Mouse (Mus musculus) thymus, adult 2 months (tissue): ENCODE results near the gene Sap30bp. TPM values are rescaled to one million over a fixed set of nuclear protein-coding genes. Genes with fewer than 3 reads are reported as not detected.
A peak's percentile ranks its signal among the peaks of the same experiment; 100 is the strongest.

Experiments
- DNase-seq: peaks from one replicate; pipeline ENCODE4 v3.0.0; 2021
- H3K27ac ChIP-seq: fragments of 200-500 bp; 2 replicates; pipeline ENCODE4 v1.5.1; 2012; ENCODE audit warnings: low read length, control low read depth; ENCODE audit not compliant: control insufficient read depth, insufficient read depth
- H3K27me3 ChIP-seq: fragments of 200-500 bp; 2 replicates; pipeline ENCODE4 v1.6.1; 2012; ENCODE audit warnings: mild to moderate bottlenecking, low read length, moderate library complexity, mixed read lengths; ENCODE audit not compliant: control insufficient read depth, insufficient read depth
- H3K36me3 ChIP-seq: fragments of 200-500 bp; 2 replicates; pipeline ENCODE4 v1.6.1; 2012; ENCODE audit warnings: mild to moderate bottlenecking, low read length, moderate library complexity; ENCODE audit not compliant: control insufficient read depth, insufficient read depth
- H3K4me1 ChIP-seq: fragments of 200-500 bp; replicated peaks from 2 replicates; pipeline ENCODE4 v1.6.1; 2012; ENCODE audit warnings: low read length; ENCODE audit not compliant: control insufficient read depth, insufficient read depth
- H3K4me3 ChIP-seq: fragments of 200-500 bp; 2 replicates; pipeline ENCODE4 v1.5.1; 2012; ENCODE audit warnings: mild to moderate bottlenecking, low read length, control low read depth, moderate library complexity; ENCODE audit not compliant: control insufficient read depth, insufficient read depth
- CTCF ChIP-seq: fragments of 200-500 bp; IDR thresholded peaks from 2 replicates; pipeline ENCODE4 v1.5.1; 2012; ENCODE audit warnings: mild to moderate bottlenecking, control low read depth, low read length, moderate library complexity, borderline replicate concordance; ENCODE audit not compliant: control insufficient read depth, poor library complexity, insufficient read depth; ENCODE audit errors: extremely low read depth
- POLR2A ChIP-seq: fragments of 200-500 bp; IDR thresholded peaks from 2 replicates; pipeline ENCODE4 v1.6.1; 2012; ENCODE audit warnings: mild to moderate bottlenecking, low read length, control low read depth, moderate library complexity; ENCODE audit not compliant: control insufficient read depth, poor library complexity, insufficient read depth; ENCODE audit errors: extremely low read depth
- WGBS: fragments of 180-500 bp; shearing (Covaris S2); methylation state at CpG from one replicate; pipeline ENCODE4 v1.1.7; 2018; 5-methylcytosine and 5-hydroxymethylcytosine counted together
- polyA plus RNA-seq: library from polyadenylated mRNA; depleted of rRNA; stranded (reverse); fragments of >200 nt; gene quantifications from 2 replicates; pipeline ENCODE4 v1.2.3, GENCODE M21; 2012

Sap30bp gene
- polyA plus RNA-seq, 1 experiment: 43.4 TPM

- H3K4me1 ChIP-seq: peaks cover 91% of the 10 kb centered on the region
- H3K27ac ChIP-seq: peak overlapping the region; percentile 73
- peak; percentile 22 for DNase-seq
- no peak overlapping the region for H3K4me3 ChIP-seq
- H3K36me3 ChIP-seq: no peaks in the 10 kb centered on the region
- TF ChIP-seq CTCF: no peak
- TF ChIP-seq POLR2A: no peak
- no peaks in the 10 kb centered on the region for H3K27me3 ChIP-seq
- 22% methylated on average over 9 of the region's 9 CpGs for WGBS
Measured at GRCm38 (mm10) chr11:115901338-115902161, 31.5 kb upstream of the Sap30bp start.

- H3K27ac ChIP-seq: peak overlapping the region; percentile 73
- H3K4me1 ChIP-seq: peaks cover 91% of the 10 kb centered on the region
- 40% methylated on average over 5 of the region's 5 CpGs for WGBS
- no peaks in the 10 kb centered on the region for H3K36me3 ChIP-seq
- DNase-seq: no peak
- H3K4me3 ChIP-seq: no peak overlapping the region
- H3K27me3 ChIP-seq: no peaks in the 10 kb centered on the region
- no peak for TF ChIP-seq POLR2A
- no peak for TF ChIP-seq CTCF
Measured at GRCm38 (mm10) chr11:115902177-115902576, 30.9 kb upstream of the Sap30bp start.

DNA sequence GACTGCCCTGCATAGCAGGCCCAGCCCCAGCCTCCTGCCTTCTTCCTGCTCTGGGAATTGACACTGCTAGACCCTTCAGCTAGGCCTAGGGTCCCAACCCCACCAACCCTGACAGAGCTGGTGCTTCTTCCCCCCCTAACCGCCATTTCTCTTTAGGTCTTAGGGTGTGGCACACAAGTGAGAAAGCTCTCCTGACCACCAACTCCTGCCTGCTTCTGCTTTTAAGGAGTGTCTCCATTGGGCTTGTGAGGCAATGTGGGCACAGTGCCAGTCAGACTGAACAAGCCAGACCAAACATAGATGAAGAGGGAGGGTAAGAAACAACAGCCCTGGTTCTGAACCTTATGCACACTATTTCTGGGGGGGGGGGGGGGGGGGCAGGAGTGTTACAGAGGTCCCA is 30.3 kb upstream of the Sap30bp start:
- H3K4me1 ChIP-seq: peaks cover 85% of the 10 kb centered on the region
- TF ChIP-seq CTCF: no peak
- TF ChIP-seq POLR2A: no peak
- no peak for DNase-seq
- H3K36me3 ChIP-seq: no peaks in the 10 kb centered on the region
- no peaks in the 10 kb centered on the region for H3K27me3 ChIP-seq
- peak overlapping the region; percentile 5; the same call in 1 of the 2 replicates for H3K27ac ChIP-seq
- WGBS: 36% methylated on average over 1 of the region's 1 CpGs
- no peak overlapping the region for H3K4me3 ChIP-seq

DNA sequence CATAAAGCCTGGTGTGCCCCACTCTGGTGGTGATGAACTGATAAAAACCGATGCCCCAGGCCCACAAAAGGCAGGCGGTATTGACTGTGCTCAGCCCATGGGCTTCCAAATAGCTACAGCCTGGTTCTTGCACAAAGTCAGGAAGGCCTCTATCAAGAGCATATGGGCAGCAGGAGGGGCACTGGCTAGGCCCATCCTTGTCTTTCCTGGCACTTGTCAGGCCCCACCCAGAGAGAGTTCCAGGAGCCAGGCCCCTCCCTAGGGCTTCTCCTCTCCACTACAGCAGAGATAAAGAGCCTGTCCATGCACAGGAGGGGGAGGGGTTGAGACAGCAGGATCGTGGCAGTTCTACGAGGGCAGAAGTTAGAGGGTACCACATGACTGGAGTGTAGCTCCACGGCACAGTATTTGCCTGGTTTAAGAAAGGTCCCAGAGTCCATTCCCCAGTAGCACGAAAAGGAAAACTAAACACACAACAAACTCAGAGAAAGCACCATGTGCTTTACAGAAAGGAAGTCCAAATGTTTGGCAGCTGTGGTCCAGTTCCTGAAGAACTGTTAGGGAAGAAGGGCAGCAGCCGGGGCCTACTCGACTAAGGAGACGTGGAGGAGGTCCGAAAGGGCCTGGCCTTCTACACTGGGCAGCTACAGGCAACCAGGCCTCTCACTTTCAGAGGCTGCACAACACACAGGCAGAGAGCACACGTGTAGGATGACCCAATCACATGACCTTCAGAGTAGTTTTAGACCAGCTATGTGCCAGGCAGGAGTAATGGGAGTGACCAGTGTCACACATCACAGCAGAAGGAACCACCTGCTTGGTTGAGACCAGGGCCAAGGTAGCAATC is 29.5 kb upstream of the Sap30bp start:
- DNase-seq: no peak
- Histone ChIP-seq H3K36me3 (no peaks in the 10 kb centered on the region), H3K4me1 (peaks cover 78% of the 10 kb centered on the region), H3K27me3 (no peaks in the 10 kb centered on the region), H3K4me3 (no peak overlapping the region), H3K27ac (peak overlapping the region; percentile 58; the same call in 1 of the 2 replicates)
- TF ChIP-seq CTCF (no peak), POLR2A (no peak)
- 64% methylated on average over 11 of the region's 11 CpGs for WGBS

GRCm38 (mm10) chr11:115904231-115904955 is 28.7 kb upstream of the Sap30bp start:
- H3K4me1 ChIP-seq: peaks cover 70% of the 10 kb centered on the region

More at GRCm38 (mm10) chr11:115904231-115904955, 28.7 kb upstream of the Sap30bp start:
- Histone ChIP-seq H3K4me3 (peak overlapping the region; percentile 8; the same call in 1 of the 2 replicates), H3K27me3 (no peaks in the 10 kb centered on the region), H3K27ac (peak overlapping the region; percentile 58), H3K36me3 (no peaks in the 10 kb centered on the region)
- TF ChIP-seq CTCF (no peak), POLR2A (no peak)
- 62% methylated on average over 8 of the region's 8 CpGs for WGBS
- DNase-seq: no peak
